Mouse (Mus musculus): ENCODE results near the gene Tcf25.

Tcf25 gene

GRCm38 (mm10) chr8:123373403-123374238, at the start of gene Tcf25:
Gene Tcf25 (plus strand): TSS chr8:123373753.
- DNase-seq, result peak; percentile 98

- DNase-seq, result no peak
Observed at GRCm38 (mm10) chr8:123328552-123328951, 45.0 kb upstream of the Tcf25 start.

- no peak for DNase-seq
Observed at GRCm38 (mm10) chr8:123329350-123329749, 44.2 kb upstream of the Tcf25 start.

- DNase-seq, result no peak
Observed at GRCm38 (mm10) chr8:123329961-123330360, 43.6 kb upstream of the Tcf25 start.

GRCm38 (mm10) chr8:123330701-123331100, 42.9 kb upstream of the Tcf25 start:
- DNase-seq, result no peak

GRCm38 (mm10) chr8:123331301-123331700, 42.3 kb upstream of the Tcf25 start:
- DNase-seq, result no peak

GRCm38 (mm10) chr8:123331810-123332209, 41.7 kb upstream of the Tcf25 start:
- no peak for DNase-seq

- DNase-seq, result peak; percentile 83 to 93
Observed at GRCm38 (mm10) chr8:123332262-123333090, 41.1 kb upstream of the Tcf25 start, which contains the start of gene Spire2. Gene Spire2 (plus strand): TSS chr8:123332713.

- no peak for DNase-seq
Observed at GRCm38 (mm10) chr8:123333091-123333587, 40.4 kb upstream of the Tcf25 start.

- peak in 1 of 2 experiments; percentile 21 for DNase-seq
Observed at GRCm38 (mm10) chr8:123333864-123334263, 39.7 kb upstream of the Tcf25 start.

- no peak for DNase-seq
Observed at GRCm38 (mm10) chr8:123334467-123334866, 39.1 kb upstream of the Tcf25 start.

GRCm38 (mm10) chr8:123337475-123337874, 36.1 kb upstream of the Tcf25 start:
- no peak for DNase-seq

- DNase-seq, result no peak
Observed at GRCm38 (mm10) chr8:123340071-123340470, 33.5 kb upstream of the Tcf25 start.

- DNase-seq, result no peak
Observed at GRCm38 (mm10) chr8:123341040-123342015, 32.2 kb upstream of the Tcf25 start.

- no peak for DNase-seq
Observed at GRCm38 (mm10) chr8:123342253-123342652, 31.3 kb upstream of the Tcf25 start.

- DNase-seq, result no peak
Observed at GRCm38 (mm10) chr8:123342911-123343310, 30.6 kb upstream of the Tcf25 start.

GRCm38 (mm10) chr8:123343422-123343821, 30.1 kb upstream of the Tcf25 start:
- no peak for DNase-seq

- DNase-seq, result no peak
Observed at GRCm38 (mm10) chr8:123345135-123345534, 28.4 kb upstream of the Tcf25 start.

- no peak for DNase-seq
Observed at GRCm38 (mm10) chr8:123345856-123346255, 27.7 kb upstream of the Tcf25 start.

- DNase-seq, result no peak
Observed at GRCm38 (mm10) chr8:123347293-123347692, 26.3 kb upstream of the Tcf25 start.

GRCm38 (mm10) chr8:123348237-123348843, 25.2 kb upstream of the Tcf25 start:
- no peak for DNase-seq

- no peak for DNase-seq
Observed at GRCm38 (mm10) chr8:123349073-123349472, 24.5 kb upstream of the Tcf25 start.

Measured in cerebellum, postnatal 25 days (tissue).